Mouse (Mus musculus): ENCODE results near the gene 6030452D12Rik. TPM values are rescaled to one million over a fixed set of nuclear protein-coding genes. Genes with fewer than 3 reads are reported as not detected.

6030452D12Rik gene
- not detected in 2 replicates for total RNA-seq (2021)
- long read RNA-seq, experiment 1 = 0 reads
- long read RNA-seq, experiment 2 = 0 reads

DNA sequence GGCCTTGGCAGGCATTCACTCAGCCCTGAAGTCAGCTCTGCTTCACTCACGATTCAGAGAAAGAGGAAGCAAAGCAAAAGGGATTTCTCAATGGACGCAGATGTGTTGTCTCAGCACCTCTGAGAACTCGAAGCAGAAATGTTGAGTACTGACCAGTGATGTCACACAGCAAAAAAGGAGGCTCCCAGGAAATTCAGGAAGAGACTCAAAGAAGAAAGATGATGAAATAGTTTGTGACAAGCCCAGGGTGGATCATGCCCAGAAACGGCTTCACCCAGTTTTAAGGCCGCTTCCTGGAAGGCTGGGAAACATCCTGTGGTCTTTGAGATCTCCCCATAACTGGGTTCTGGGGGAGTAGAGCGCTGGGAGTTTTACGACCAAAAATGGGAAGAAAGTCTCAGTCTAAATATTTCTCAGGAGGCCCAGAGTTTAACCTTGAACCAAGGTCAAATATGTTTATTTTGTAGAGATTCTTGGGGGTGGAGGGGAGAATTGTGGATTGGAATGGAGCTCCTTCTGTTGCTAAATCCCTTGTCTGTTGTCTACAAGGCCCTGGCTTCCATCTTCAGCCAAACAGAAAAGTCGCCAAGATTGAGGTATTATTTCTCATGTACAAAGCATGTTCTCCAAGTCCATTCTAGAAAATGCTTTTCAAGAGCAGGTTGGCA lies at the start of gene 6030452D12Rik:
Gene 6030452D12Rik, plus strand, starts transcription at position 505 of the 668 bp plus-strand sequence.
- DNase-seq = no peak

DNA sequence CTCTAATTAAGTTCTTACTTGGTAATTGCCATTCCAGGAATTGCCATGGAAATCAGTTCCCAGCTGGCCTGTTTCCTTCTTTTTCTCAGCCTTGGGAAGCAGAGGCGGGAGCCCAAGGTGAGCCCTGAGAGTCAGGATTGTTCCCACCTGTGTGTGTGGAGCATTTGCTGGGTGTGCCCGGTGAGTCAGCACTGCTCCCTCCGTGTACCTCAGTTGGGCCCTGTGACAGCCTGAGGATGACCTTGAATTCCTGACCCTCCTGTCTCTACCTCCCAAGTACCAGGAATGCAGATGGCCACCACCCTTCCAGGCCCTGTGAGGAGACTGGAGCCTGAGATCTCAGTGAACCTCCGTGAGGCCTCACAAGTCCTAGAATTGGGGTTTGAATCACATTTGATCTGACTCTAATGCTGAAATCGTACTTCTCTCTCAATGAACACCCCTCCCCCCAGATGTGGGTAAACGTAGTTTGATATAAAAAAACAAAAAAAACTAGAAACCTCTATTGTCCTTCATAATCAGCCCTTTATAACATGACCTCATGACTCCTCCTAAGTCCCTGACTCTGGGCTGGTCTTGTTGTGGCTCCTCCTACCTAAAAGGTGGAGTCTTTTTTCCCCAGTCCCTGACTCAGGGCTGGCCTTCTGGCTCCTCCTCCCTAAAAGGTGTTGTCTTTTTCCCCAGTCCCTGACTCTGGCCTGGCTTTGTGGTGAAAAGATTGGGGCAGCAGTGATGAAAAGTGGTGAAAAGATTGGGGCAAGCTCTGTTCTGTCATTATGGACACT lies 48.8 kb upstream of the 6030452D12Rik start:
- no peak for DNase-seq

DNA sequence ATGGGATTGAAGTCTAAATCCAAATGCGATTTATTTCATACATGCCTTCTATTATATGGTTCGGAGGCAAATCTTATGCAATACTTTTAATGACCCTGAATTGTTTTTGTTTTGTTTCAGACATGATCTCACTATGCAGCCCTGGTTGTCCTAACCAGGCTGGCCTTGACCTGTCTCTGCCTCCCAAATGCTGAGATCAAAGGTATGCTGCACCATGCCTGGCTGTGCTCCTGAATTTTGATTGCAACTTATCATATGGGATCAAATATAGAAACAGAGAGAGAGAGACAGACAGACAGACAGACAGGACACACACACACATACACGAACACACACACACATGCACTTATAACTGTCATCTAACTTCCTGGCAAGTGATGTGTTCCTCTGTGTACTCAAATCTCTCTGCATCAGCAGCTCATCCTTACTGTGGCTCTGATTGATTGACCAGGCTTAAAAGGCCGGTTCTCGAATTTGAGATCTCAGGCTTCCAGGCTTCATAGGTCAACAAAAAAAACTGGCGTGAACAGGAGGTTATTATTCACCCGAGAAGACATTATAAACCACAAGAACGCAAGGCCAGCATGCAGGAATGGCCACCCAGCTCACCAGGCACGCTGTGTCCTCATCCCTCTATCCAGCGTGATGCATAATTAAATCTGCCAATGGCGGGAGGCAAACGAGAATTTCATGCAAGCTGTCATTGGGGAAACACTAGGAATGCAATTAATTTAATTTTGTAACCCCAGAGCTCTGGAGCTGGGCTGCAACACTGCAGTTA lies 47.4 kb upstream of the 6030452D12Rik start:
- peak; percentile 61 for DNase-seq

DNA sequence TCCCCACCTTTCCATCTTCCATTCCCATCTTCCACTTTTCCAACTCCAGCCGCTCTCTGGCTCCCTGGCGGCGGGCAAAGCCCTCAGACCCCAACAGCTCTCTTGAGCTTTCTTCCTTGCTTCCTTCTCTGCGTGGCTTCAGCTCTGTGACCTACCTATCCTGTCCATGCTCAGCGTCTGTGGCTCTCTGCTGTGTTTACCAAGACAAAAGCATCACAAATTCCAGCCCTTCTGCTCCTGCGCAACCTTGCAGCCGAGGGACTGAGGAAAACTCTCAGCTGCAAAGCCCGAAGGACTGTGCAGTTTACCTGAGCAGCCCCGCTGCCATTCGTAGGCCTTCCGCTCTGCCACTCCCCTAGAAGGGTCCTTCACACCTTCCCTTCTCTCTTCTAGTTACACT lies 46.3 kb upstream of the 6030452D12Rik start:
- DNase-seq = no peak

DNA sequence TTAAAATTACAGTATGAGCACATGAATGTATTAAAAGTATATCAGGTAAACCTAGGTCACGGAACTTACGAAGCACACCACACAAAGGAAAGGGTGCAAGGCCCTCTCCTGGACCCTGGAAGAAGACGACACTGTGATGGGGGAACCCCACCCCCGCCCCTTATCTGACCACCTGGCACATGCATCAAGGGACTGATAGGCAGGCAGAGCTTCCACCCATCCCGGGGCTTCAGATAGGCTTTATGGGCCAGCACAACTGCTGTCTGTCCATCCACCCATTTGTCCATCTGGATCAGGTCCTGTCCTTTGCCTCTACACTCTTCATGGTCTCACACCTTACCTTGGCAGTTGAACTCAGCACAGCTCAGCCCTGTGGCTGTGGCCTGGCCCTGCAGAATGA lies 38.2 kb upstream of the 6030452D12Rik start:
- DNase-seq = no peak

DNA sequence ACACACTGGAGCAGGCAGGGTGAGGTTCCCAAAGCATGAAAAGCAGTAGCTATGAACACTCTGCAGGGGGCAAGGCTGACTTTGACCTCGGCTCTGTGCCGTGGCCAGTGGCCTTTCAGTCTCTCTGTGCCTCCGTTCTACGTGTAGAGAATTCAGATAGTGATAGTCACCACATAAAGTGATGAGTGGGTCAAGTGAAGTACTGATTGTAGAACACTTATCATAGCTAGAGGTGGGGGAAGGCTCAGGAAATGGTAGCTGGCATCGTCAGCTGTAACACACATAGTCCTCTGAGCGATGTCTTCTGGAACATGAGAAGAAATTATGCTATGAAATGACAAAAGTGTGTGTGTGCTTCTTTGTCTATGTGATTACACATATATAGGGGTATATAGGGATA lies 36.5 kb upstream of the 6030452D12Rik start:
- no peak for DNase-seq

DNA sequence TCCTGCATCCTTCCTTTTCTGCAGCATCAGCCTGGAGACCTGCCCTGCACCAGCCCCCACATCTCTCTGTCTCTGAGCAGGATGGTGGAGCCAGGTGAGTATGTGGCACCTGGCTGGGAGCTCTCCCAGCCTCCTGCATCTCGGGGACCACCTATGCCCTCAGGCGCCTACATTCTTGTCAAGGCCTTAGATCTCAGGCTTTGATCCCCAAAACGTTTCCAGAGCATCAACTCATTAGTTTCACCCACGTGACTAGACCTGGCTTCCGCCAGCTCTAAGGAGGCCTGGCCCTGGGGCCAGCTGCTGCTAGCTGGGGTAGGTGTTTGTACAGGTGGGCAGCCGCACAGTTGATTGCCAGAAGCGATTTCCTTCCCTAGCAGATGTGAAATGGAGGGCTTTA lies 30.8 kb upstream of the 6030452D12Rik start:
- DNase-seq = no peak

DNA sequence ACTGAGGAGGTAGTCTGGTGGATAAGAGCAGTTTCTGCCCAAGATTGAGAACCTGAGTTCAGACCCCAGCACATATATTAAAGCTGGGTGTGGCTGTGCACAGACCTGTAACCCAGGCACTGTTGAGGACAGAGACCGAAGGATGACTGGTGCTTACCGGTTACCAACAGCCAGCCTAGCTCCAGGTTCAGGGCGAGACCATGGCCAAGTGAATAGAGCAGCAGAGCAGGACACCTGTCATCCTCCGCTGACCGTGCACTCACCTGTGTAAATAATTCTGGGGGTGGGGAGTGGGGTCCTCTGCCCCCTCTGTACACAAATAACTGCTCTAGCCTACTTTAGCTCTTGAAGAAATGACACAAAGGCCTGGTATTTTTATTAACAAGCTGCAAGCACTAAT lies 26.3 kb upstream of the 6030452D12Rik start:
- no peak for DNase-seq

DNA sequence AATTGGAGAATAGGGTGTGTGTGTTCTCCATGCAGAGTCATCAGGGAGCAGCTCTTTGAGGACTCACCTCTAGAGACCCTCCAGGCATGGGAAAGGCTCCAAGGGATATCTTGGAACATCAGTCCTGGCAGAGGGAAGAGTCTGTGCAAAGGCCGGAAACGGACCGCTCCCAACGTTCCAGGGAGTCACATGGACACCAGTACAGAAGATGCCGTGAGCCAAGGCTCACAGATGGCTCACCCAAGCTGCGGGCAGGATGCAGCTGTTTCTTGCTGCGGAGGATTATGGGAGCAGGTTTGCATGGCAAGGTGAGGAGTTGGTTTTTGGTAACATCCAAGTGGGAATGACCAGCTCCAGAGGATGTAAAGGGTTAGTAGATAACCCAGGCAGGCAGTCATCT lies 3.9 kb downstream of the 6030452D12Rik start:
- DNase-seq = no peak

DNA sequence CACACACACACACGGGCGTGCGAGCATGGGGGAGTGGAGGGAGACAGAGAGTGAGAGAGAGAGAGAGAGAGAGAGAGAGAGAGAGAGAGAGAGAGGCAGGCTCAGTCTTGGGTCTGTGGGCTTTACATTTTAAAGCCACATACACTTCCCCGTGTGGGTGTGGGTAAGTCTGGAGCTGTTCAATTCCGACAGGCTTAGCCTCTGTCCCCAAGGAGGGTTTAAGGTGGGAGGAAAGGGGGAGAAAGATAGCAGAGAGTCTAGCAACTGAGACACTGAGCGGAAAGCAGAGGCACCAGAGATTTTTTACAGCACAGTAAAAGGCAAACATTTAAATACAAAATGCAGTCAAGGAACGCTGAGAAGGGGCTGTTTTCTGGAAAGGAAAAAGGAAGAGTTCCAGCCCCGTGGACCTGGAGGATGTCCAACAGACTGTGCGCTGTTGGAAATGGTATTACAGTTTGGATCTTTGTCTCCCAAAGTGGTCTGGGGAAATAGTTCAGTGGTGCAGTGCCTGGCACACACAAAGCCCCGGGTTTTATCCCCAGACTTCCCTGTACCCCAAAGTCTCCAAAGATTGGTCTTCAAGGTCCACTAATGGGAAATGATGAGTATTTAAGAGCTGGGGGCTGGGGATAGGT lies 5.1 kb downstream of the 6030452D12Rik start:
- DNase-seq = no peak

DNA sequence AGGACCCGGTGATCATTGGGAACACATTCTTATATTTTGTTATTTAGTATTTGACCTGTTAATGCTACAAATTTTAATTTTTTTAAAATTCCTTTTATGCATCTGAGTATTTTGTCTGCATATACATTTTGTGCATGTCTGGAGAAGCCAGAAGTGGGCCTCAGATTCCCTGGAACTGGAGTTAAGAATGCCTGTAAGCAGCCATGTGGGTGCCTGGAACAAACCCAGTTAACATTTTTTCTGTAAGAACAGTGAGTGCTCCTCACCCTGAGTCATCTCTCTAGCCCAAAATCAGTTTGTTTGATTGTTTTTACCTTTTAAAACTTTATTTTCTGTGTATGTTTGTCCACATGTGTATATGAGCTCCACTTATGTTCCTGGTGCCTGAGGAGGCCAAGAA lies 5.8 kb downstream of the 6030452D12Rik start:
- no peak for DNase-seq

DNA sequence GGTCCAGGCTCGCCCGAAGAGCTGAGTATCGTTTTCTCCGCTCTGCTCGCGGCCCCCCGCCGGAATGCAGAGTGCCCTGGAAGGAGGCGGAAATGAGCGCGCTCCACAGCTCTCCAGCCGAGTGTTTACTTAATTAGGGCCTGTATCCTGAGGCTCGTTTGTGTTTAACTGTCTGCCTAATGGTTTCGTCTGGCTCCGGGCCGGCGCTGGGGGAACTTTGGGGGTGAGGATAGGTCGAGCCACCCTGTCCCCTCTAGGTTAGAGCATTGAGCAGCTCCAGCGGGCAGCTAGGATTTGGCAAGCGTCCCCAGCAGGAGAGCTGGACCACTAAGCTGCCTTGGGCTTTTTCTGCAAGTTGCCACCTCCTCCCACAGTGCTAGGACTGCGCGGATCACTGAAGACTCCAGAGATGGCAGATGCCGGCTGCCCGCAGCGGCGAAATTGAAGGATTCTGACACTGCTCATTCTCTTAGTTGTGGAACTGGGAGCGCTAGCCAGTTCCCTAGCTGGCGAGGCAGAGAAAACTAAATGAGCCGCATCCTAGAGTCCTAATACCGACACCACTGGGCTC lies 7.5 kb downstream of the 6030452D12Rik start:
- DNase-seq = peak; percentile 38

DNA sequence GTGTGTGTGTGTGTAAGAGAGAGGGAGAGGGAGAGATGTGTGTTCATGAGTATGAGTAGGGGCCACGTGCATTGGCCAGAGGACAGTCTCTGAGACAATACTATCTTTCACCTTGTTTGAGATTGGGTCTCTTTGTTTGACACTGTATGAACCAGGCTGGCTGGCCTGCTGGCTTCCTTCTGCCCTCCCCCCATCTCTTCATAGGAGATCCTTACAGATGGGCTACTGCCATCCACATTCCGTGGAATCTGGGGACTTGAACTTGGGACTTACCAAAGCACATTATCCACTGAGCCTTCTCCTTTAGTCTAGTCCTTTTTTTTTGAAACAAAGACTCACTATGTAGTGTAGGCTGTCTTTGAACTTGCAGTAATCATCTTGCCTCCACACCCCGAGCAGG lies 8.1 kb downstream of the 6030452D12Rik start:
- no peak for DNase-seq

DNA sequence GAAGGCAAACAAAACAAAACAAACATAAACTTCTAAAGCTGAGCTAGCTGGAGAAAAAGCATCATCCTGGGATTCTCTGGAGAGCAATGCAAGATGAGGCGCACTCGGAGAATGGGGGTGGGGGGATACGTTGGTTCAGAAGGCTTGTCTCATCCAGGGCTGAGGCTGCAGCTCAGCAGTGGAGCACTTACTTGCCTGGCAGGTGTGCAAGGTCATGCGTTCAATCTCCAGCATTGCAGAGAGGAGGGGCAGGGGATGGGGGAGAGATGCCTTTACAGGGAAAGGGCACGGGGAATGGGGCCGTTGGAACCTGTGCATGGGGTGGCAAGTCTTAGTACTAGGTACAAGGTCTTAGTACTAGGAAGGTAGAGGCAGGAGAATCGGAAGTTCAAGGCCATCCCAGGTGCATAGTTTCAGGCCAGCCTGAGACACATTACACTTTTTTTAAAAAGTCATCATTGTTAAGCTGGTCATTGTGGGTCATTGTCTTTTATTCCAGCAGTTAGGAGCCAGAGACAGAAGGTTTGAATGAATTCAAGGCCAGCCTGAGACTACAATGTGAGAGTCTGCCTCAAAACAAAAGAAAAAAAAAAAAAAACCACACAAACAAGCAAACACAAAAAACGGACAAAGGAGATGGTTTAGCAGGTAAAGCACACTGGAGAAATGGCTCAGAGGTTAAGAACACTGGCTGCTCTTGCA lies 8.9 kb downstream of the 6030452D12Rik start:
- DNase-seq = no peak

DNA sequence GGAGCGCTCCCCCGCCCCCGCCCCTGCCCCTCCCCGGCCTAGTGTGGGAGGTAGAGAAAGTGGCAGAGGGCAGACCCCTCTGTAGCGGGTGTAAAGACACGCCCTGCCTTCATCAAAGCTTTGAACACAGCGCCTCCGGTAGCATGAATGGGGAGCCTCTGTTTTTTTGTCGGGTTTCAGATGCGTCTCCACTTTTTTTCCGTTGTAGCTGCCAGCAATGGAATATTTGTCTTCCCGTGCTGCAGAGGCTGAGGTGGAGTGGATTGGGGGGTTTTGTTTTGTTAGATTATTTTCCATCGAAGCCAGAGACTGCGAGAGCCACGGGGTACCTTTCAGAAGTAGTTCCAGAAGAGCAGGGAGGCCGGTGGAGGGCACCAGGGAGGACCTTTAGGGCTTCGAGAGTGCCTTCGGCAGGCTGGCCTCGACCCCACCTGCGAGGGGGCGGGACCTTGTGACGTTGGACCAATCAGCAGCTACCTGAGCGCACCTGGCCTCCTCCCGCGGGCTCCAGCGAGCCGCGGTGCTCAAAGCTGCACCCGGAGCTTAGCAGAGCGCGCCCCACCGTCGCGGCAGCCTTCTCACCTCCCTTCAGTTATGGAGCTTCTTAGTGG lies 10.1 kb downstream of the 6030452D12Rik start, which contains the start of gene Cdh3:
Gene Cdh3, plus strand, starts transcription at position 527 of the 611 bp plus-strand sequence.
- DNase-seq = peak; percentile 19

DNA sequence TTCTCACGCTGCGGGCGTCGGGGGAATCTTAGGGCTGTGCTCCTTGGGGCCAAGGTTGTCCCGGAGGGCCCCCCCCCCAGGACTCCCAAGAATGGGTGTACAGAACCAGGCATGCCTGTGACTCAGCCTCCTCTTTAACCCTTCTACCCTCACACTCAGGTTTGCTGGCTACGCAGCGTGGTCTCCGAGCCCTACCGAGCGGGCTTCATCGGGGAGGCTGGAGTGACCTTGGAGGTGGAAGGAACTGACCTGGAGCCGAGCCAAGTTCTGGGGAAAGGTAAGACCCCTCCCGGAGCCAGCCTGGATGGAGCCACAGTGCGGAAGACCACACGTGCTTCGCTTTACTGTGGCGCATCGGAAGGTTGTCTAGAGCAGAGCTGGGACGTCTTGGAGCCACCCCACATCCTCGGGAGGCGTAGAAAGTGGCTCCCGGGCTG lies 10.8 kb downstream of the 6030452D12Rik start:
- DNase-seq = no peak

DNA sequence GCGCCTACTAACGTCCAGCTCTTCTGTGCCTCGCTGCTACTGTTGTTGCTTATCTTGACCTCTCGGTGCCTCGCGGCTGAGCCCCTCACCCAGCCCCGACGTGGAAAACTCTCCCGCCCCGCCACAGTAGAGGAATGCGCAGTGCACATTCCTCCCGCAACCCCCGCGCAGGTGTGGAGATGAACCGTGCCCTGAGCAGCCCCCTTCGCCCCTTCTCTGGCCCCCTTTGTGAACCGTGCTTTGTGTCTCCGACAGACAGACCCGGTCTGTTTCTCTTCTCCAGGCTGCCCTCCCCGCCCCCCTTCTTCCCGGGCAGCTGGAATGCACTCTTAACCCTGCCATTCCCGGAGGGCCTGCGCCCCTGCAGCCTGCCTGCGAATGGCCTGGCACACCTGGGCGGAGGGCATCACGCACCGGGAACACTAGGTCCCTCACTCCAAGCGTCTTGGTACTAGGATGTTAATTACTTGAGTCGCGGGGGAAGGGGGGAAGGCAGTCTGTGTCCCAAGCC lies 11.3 kb downstream of the 6030452D12Rik start:
- peak; percentile 39 for DNase-seq

DNA sequence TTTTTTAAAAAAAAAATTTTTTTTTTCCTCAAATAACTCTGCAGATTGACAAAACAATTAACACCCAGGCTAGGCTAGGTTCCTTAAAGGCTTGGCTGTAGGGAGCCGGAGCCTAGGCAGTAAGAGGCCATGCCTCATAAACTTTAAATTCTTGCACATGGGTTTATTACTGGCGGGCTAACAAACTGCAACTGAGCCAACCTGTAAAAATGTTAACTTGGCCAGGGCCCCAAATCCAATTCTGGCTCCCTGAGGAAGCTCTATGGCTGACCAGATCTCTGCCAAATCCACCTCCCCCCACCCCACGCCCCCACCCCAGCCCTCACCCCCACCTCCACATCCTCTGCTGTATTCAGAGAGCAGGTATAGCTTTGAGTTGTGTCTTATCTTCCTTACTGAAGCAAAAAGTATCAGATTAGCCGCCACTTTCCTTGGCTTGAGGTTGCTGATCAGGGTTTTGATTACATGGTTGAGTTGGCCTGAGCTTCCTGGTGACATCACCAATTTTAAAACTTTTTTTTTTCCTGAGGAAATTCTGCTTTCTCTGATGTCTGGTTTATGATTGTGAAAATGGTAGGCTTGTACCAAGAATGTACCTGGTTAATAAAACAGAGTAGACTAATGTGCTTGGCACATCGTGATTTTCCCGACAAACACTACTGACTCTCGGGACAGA lies 12.3 kb downstream of the 6030452D12Rik start:
- no peak for DNase-seq

DNA sequence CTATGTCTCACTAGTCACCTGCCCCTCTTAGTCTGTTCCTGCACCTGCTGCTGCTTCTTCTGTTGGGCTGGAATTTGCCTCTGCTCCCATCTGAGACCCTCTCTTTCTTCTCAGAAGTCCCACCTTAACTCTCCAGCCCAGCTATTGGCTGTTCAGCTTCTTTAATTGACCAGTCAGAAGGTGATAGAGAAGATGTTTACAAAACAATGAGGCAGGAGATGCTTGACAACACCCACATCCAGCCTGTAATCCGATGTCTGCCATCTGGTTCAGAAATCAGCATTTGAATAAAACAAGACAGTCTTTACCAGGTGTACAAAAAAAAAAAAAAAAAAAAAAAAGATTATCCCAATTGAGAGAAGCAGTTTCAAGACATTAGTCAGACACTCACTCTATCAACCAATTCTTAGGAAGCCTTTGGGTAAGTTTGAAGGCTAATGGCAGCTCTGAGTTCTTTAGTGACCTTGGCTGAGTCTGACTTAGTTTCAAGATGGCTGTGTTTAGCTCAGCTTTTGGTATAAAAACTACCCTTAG lies 15.7 kb downstream of the 6030452D12Rik start:
- DNase-seq = no peak

DNA sequence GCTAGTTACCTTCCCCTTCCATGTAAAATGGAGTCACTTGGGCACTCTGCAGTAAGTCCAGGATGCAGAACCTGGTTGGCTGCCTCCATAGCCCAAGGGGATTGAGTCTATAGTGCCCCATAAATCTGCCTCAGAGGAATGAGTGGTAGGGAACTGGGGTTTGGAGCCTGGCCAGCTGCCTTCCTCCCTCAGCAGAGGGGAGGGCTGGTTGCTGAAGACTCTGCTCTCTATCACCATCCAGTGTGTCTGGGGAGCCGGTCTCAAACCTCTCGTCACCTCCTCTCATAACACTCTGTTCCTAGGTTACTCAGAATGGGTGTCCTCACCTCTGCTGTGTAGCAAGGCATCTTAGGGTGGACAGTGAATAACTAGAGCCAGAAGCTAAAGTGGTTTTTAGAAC lies 16.3 kb downstream of the 6030452D12Rik start:
- no peak for DNase-seq

All from adrenal gland, postnatal 14 days (tissue).